Comparison of ENCODE assay signal across 8 mouse cellular contexts in genomic region chr3:109339941-109340273, GRCm38 (mm10). TPM values are rescaled to one million over a fixed set of nuclear protein-coding genes. Genes with fewer than 3 reads are reported as not detected.
DNase-seq lines count a peak whose midpoint lies in the region; ATAC-seq and TF ChIP-seq lines count a peak whose summit lies in the region.

No protein-coding gene starts in this region.

- peak overlapping the region; percentile 3 for H3ac ChIP-seq in myocyte (ENCODE audit: control insufficient read depth, insufficient read length)

- peak overlapping the region; percentile 69 for H3K4me3 ChIP-seq in embryonic facial prominence, embryonic 13.5 days
- H3K4me3 ChIP-seq in heart, embryonic 10.5 days = peak overlapping the region; percentile 89
- H3K4me3 ChIP-seq in kidney, adult 2 months (ENCODE audit: insufficient read depth, low read depth, low read length) = peak overlapping the region; percentile 69
- peak overlapping the region; percentile 64 for H3K4me3 ChIP-seq in liver, embryonic 13.5 days (replicated peaks)
- peak overlapping the region; percentile 38 for H3K4me3 ChIP-seq in myocyte
- H3K4me3 ChIP-seq in stomach, postnatal 0 days (ENCODE audit: low read depth, low read length) = peak overlapping the region; percentile 68

- no peak for TF ChIP-seq POLR2A in kidney, adult 2 months (IDR thresholded peaks at IDR 0.05; ENCODE audit: low read depth, low read length)
- TF ChIP-seq POLR2A in myocyte (IDR thresholded peaks at IDR 0.05; ENCODE audit: insufficient read length, low read depth) = no peak

- DNase-seq in CD4-positive helper T cell, adult 2 months (ENCODE audit: low read depth, low spot score) = peak; percentile 80
- DNase-seq in adrenal gland, postnatal 10 days = peak; percentile 69
- DNase-seq in heart, embryonic 10.5 days (ENCODE audit: low spot score) = peak; percentile 80
- DNase-seq in kidney, adult 2 months = peak; percentile 71
- peak; percentile 18 for DNase-seq in liver, embryonic 13.5 days
- peak; percentile 40 for DNase-seq in stomach, postnatal 0 days (ENCODE audit: low spot score)

- peaks cover 9% of the 10 kb centered on the region for H3K79me2 ChIP-seq in myocyte (ENCODE audit: control insufficient read depth, insufficient read depth)

- no peak for ATAC-seq in embryonic facial prominence, embryonic 13.5 days (ENCODE audit: insufficient number of reproducible peaks, insufficient read depth, low FRiP score, low TSS enrichment, low read depth)
- ATAC-seq in liver, embryonic 13.5 days (ENCODE audit: low read depth) = 0 out of 2 replicates have a peak, but pooled peaks have one; percentile 16
- no peak; the same call in 1 of the 2 replicates for ATAC-seq in stomach, postnatal 0 days (ENCODE audit: low FRiP score, low TSS enrichment)

- H3K36me3 ChIP-seq in embryonic facial prominence, embryonic 13.5 days = no peaks in the 10 kb centered on the region
- no peaks in the 10 kb centered on the region for H3K36me3 ChIP-seq in heart, embryonic 10.5 days
- H3K36me3 ChIP-seq in kidney, adult 2 months (ENCODE audit: control insufficient read depth, insufficient read depth, low read length) = no peaks in the 10 kb centered on the region
- no peaks in the 10 kb centered on the region for H3K36me3 ChIP-seq in liver, embryonic 13.5 days
- H3K36me3 ChIP-seq in myocyte (ENCODE audit: control insufficient read depth, insufficient read depth) = no peaks in the 10 kb centered on the region
- H3K36me3 ChIP-seq in stomach, postnatal 0 days (ENCODE audit: control insufficient read depth, insufficient read depth, low read length) = no peaks in the 10 kb centered on the region

- H3K4me2 ChIP-seq in embryonic facial prominence, embryonic 13.5 days = peak overlapping the region; percentile 90
- H3K4me2 ChIP-seq in liver, embryonic 13.5 days = peak overlapping the region; percentile 77
- H3K4me2 ChIP-seq in myocyte (ENCODE audit: low read depth) = peak overlapping the region; percentile 85
- peak overlapping the region; percentile 97 for H3K4me2 ChIP-seq in stomach, postnatal 0 days (replicated peaks; ENCODE audit: low read depth)

- no peak for TF ChIP-seq EP300 in stomach, postnatal 0 days (optimal IDR thresholded peaks at IDR 0.05)

- peak overlapping the region; percentile 81 for H3K27ac ChIP-seq in embryonic facial prominence, embryonic 13.5 days
- H3K27ac ChIP-seq in heart, embryonic 10.5 days = peak overlapping the region; percentile 94
- peak overlapping the region; percentile 15; the same call in 1 of the 2 replicates for H3K27ac ChIP-seq in kidney, adult 2 months (ENCODE audit: insufficient read depth, low read depth, low read length)
- peak overlapping the region; percentile 58; the same call in 1 of the 2 replicates for H3K27ac ChIP-seq in liver, embryonic 13.5 days
- H3K27ac ChIP-seq in stomach, postnatal 0 days (replicated peaks) = peak overlapping the region; percentile 81

- no peaks in the 10 kb centered on the region for H3K9me3 ChIP-seq in embryonic facial prominence, embryonic 13.5 days
- H3K9me3 ChIP-seq in heart, embryonic 10.5 days = no peaks in the 10 kb centered on the region
- H3K9me3 ChIP-seq in liver, embryonic 13.5 days (replicated peaks) = no peaks in the 10 kb centered on the region
- no peaks in the 10 kb centered on the region for H3K9me3 ChIP-seq in stomach, postnatal 0 days (ENCODE audit: control insufficient read depth, low read length)

- H3K27me3 ChIP-seq in embryonic facial prominence, embryonic 13.5 days = peaks cover 21% of the 10 kb centered on the region
- no peaks in the 10 kb centered on the region for H3K27me3 ChIP-seq in heart, embryonic 10.5 days (ENCODE audit: insufficient read depth, poor library complexity, severe bottlenecking)
- H3K27me3 ChIP-seq in kidney, adult 2 months (replicated peaks; ENCODE audit: control insufficient read depth, insufficient read depth, low read length) = no peaks in the 10 kb centered on the region
- H3K27me3 ChIP-seq in liver, embryonic 13.5 days = peaks cover 41% of the 10 kb centered on the region
- no peaks in the 10 kb centered on the region for H3K27me3 ChIP-seq in myocyte (ENCODE audit: control insufficient read depth, insufficient read depth, insufficient read length)
- no peaks in the 10 kb centered on the region; the same call in 1 of the 2 replicates for H3K27me3 ChIP-seq in stomach, postnatal 0 days (ENCODE audit: control insufficient read depth, insufficient read depth, low read length)

- WGBS in embryonic facial prominence, embryonic 13.5 days = under 1% methylated on average over 9 of the region's 9 CpGs
- 2% methylated on average over 9 of the region's 9 CpGs for WGBS in heart, embryonic 10.5 days
- 2% methylated on average over 9 of the region's 9 CpGs for WGBS in kidney, adult 2 months
- WGBS in liver, embryonic 13.5 days (ENCODE audit: insufficient replicate concordance) = 2% methylated on average over 9 of the region's 9 CpGs
- 3% methylated on average over 9 of the region's 9 CpGs for WGBS in stomach, postnatal 0 days

- H3K4me1 ChIP-seq in embryonic facial prominence, embryonic 13.5 days = peaks cover 13% of the 10 kb centered on the region
- peaks cover 8% of the 10 kb centered on the region; the same call in 1 of the 2 replicates for H3K4me1 ChIP-seq in heart, embryonic 10.5 days
- no peaks in the 10 kb centered on the region for H3K4me1 ChIP-seq in kidney, adult 2 months (ENCODE audit: control insufficient read depth, insufficient read depth, low read length)
- H3K4me1 ChIP-seq in liver, embryonic 13.5 days (replicated peaks) = peaks cover 14% of the 10 kb centered on the region
- H3K4me1 ChIP-seq in stomach, postnatal 0 days (replicated peaks; ENCODE audit: control insufficient read depth, insufficient read depth) = no peaks in the 10 kb centered on the region

- peak overlapping the region; percentile 77 for H3K9ac ChIP-seq in embryonic facial prominence, embryonic 13.5 days
- no peak overlapping the region for H3K9ac ChIP-seq in liver, embryonic 13.5 days
- no peak overlapping the region; the same call in 1 of the 2 replicates for H3K9ac ChIP-seq in stomach, postnatal 0 days (ENCODE audit: low read length)

- TF ChIP-seq CTCF in kidney, adult 2 months (conservative IDR thresholded peaks at IDR 0.05; ENCODE audit: insufficient read depth, insufficient read length, low read depth, low read length) = no peak
- no peak for TF ChIP-seq CTCF in stomach, postnatal 0 days (IDR thresholded peaks at IDR 0.05; ENCODE audit: low read depth)

TF ChIP-seq in myocyte, 11 proteins besides CTCF, POLR2A, EP300 and RAD21:
- TF ChIP-seq MAX (IDR thresholded peaks at IDR 0.05; ENCODE audit: low read depth) (no peak), MYOG (IDR thresholded peaks at IDR 0.05; ENCODE audit: control insufficient read depth in 1 of 3, insufficient read depth in 1 of 3, insufficient read length in 2 of 3, low read depth in 2 of 3) (no peak), MYOD1 (IDR thresholded peaks at IDR 0.05; ENCODE audit: control insufficient read depth in 1 of 3, insufficient read length in 2 of 3, low read depth in 2 of 3) (no peak), CEBPB (IDR thresholded peaks at IDR 0.05; ENCODE audit: insufficient read depth, poor library complexity, severe bottlenecking) (no peak), TCF3 (IDR thresholded peaks at IDR 0.05; ENCODE audit: insufficient read length, low read depth) (no peak), SRF (IDR thresholded peaks at IDR 0.05; ENCODE audit: control insufficient read depth, insufficient read length, low read depth) (no peak), REST (IDR thresholded peaks at IDR 0.05; ENCODE audit: insufficient read depth, insufficient read length) (no peak), POLR2AphosphoS2 (IDR thresholded peaks at IDR 0.05; ENCODE audit: insufficient read length, low read depth) (no peak), E2F4 (IDR thresholded peaks at IDR 0.05; ENCODE audit: insufficient read depth) (no peak), TCF12 (IDR thresholded peaks at IDR 0.05; ENCODE audit: insufficient read depth, poor library complexity, severe bottlenecking) (no peak), USF1 (IDR thresholded peaks at IDR 0.05; ENCODE audit: low read depth) (no peak)

RNA-seq across cellular contexts. Expression of gene Vav3, which starts 0.5 kb away (rescaled TPM):
- 1 to 10 TPM; 5.7 to 6.2 TPM for total RNA-seq in adrenal gland, postnatal 10 days (2021)
- polyA plus RNA-seq in embryonic facial prominence, embryonic 13.5 days (2015; fragmentation: Nextera tagmentation; extraction: Ambion mirVana) = 13.8 and 15.6 TPM in 2 replicates
- polyA plus RNA-seq in heart, embryonic 10.5 days (2016; fragmentation: Nextera tagmentation; extraction: Ambion mirVana) = 9.3 and 9.4 TPM in 2 replicates
- polyA plus RNA-seq in kidney, adult 2 months (2012; rRNA removed) = 5.4 and 6.8 TPM in 2 replicates
- polyA plus RNA-seq in liver, embryonic 13.5 days (2015; fragmentation: Nextera tagmentation; extraction: Ambion mirVana) = 3.6 and 3.7 TPM in 2 replicates
- polyA plus RNA-seq in myocyte (2012; fragmentation: generic; extraction: Trizol) = 0.95 TPM
- polyA plus RNA-seq in stomach, postnatal 0 days (2015; fragmentation: Nextera tagmentation; extraction: Ambion mirVana) = 20.2 and 20.4 TPM in 2 replicates

Comparison
In these comparisons a context has a peak if more than half of its experiments do, and no peak if none do; other contexts are left out.
1. DNase-seq: peak in every context shown above with its lines; median percentile 80 in CD4-positive helper T cell, adult 2 months; 80 in heart, embryonic 10.5 days; 71 in kidney, adult 2 months; 69 in adrenal gland, postnatal 10 days; 40 in stomach, postnatal 0 days; 18 in liver, embryonic 13.5 days.
2. H3K27ac ChIP-seq: peak in every context shown above with its lines; median percentile 94 in heart, embryonic 10.5 days; 81 in embryonic facial prominence, embryonic 13.5 days; 81 in stomach, postnatal 0 days; 58 in liver, embryonic 13.5 days; 15 in kidney, adult 2 months.
3. H3K4me3 ChIP-seq: peak in every context shown above with its lines; median percentile 89 in heart, embryonic 10.5 days; 69 in embryonic facial prominence, embryonic 13.5 days; 69 in kidney, adult 2 months; 68 in stomach, postnatal 0 days; 64 in liver, embryonic 13.5 days; 38 in myocyte.